Mouse (Mus musculus) thymus, adult 2 months (tissue): ENCODE data around the gene Ifnab.

Source experiments
- CTCF ChIP-seq: fragments of 200-500 bp; IDR thresholded peaks from 2 replicates; pipeline ENCODE4 v1.5.1; 2012; ENCODE audit warnings: mild to moderate bottlenecking, control low read depth, low read length, moderate library complexity, borderline replicate concordance; ENCODE audit not compliant: control insufficient read depth, poor library complexity, insufficient read depth; ENCODE audit errors: extremely low read depth
- POLR2A ChIP-seq: fragments of 200-500 bp; IDR thresholded peaks from 2 replicates; pipeline ENCODE4 v1.6.1; 2012; ENCODE audit warnings: mild to moderate bottlenecking, low read length, control low read depth, moderate library complexity; ENCODE audit not compliant: control insufficient read depth, poor library complexity, insufficient read depth; ENCODE audit errors: extremely low read depth

- TF ChIP-seq CTCF (no peak; the same call in 1 of the 2 replicates), POLR2A (no peak)
These were observed 47.3 kb upstream of the Ifnab start for GRCm38 (mm10) chr4:88738480-88738879.
